Mouse (Mus musculus): ENCODE measurements around the gene Lancl2. TPM values are rescaled to one million over a fixed set of nuclear protein-coding genes. Genes with fewer than 3 reads are reported as not detected.
A peak's percentile ranks its signal among the peaks of the same experiment; 100 is the strongest.

Gene Lancl2
- polyA plus RNA-seq, 1 experiment from 2014 or later: 15.8 TPM

GRCm38 (mm10) chr6:57711726-57712125 lies 9.4 kb downstream of the Lancl2 start:
- Histone ChIP-seq H3K27ac (ENCODE audit: low read length) (no peak overlapping the region), H3K36me3 (ENCODE audit: control insufficient read depth, insufficient read depth, low read length) (0 out of 2 replicates have a peak, but pooled peaks cover 5% of the 10 kb centered on the region), H3K4me1 (ENCODE audit: control insufficient read depth, insufficient read depth, low read length) (no peaks in the 10 kb centered on the region), H3K9me3 (ENCODE audit: control insufficient read depth, low read length) (no peaks in the 10 kb centered on the region), H3K27me3 (replicated peaks; ENCODE audit: control insufficient read depth, insufficient read depth, low read length) (no peaks in the 10 kb centered on the region), H3K9ac (ENCODE audit: low read depth, low read length) (no peak overlapping the region), H3K4me3 (ENCODE audit: low read length) (no peak overlapping the region), H3K4me2 (ENCODE audit: low read depth, low read length) (no peak overlapping the region)
- 13% methylated on average over 1 of the region's 1 CpGs for WGBS
- no peak for ATAC-seq

GRCm38 (mm10) chr6:57721347-57721746 lies 19.0 kb downstream of the Lancl2 start:
- no peaks in the 10 kb centered on the region for H3K27me3 ChIP-seq (replicated peaks; ENCODE audit: control insufficient read depth, insufficient read depth, low read length)
- no peaks in the 10 kb centered on the region for H3K4me1 ChIP-seq (ENCODE audit: control insufficient read depth, insufficient read depth, low read length)
- no peak overlapping the region for H3K4me2 ChIP-seq (ENCODE audit: low read depth, low read length)
- no peak overlapping the region for H3K9ac ChIP-seq (ENCODE audit: low read depth, low read length)
- no peak overlapping the region for H3K27ac ChIP-seq (ENCODE audit: low read length)
- no peak overlapping the region for H3K4me3 ChIP-seq (ENCODE audit: low read length)
- 0 out of 2 replicates have a peak, but pooled peaks cover under 1% of the 10 kb centered on the region for H3K36me3 ChIP-seq (ENCODE audit: control insufficient read depth, insufficient read depth, low read length)
- ATAC-seq: no peak
- 100% methylated on average over 1 of the region's 1 CpGs for WGBS
- no peaks in the 10 kb centered on the region for H3K9me3 ChIP-seq (ENCODE audit: control insufficient read depth, low read length)

GRCm38 (mm10) chr6:57742749-57743148 lies 40.4 kb downstream of the Lancl2 start:
- no peak overlapping the region for H3K27ac ChIP-seq (ENCODE audit: low read length)
- WGBS: 95% methylated on average over 1 of the region's 1 CpGs

GRCm38 (mm10) chr6:57743333-57743732 lies 41.0 kb downstream of the Lancl2 start:
- H3K27ac ChIP-seq (ENCODE audit: low read length): no peak overlapping the region
- no peaks in the 10 kb centered on the region for H3K4me1 ChIP-seq (ENCODE audit: control insufficient read depth, insufficient read depth, low read length)
- no peak overlapping the region for H3K9ac ChIP-seq (ENCODE audit: low read depth, low read length)
- ATAC-seq: no peak
- no peak overlapping the region for H3K4me2 ChIP-seq (ENCODE audit: low read depth, low read length)
- no peaks in the 10 kb centered on the region for H3K36me3 ChIP-seq (ENCODE audit: control insufficient read depth, insufficient read depth, low read length)
- H3K9me3 ChIP-seq (ENCODE audit: control insufficient read depth, low read length): 0 out of 2 replicates have a peak, but pooled peaks cover 2% of the 10 kb centered on the region
- H3K4me3 ChIP-seq (ENCODE audit: low read length): no peak overlapping the region
- WGBS: 79% methylated on average over 2 of the region's 2 CpGs
- H3K27me3 ChIP-seq (replicated peaks; ENCODE audit: control insufficient read depth, insufficient read depth, low read length): no peaks in the 10 kb centered on the region

More at GRCm38 (mm10) chr6:57742749-57743148, 40.4 kb downstream of the Lancl2 start:
- Histone ChIP-seq H3K4me1 (ENCODE audit: control insufficient read depth, insufficient read depth, low read length) (no peaks in the 10 kb centered on the region), H3K9ac (ENCODE audit: low read depth, low read length) (no peak overlapping the region), H3K4me2 (ENCODE audit: low read depth, low read length) (no peak overlapping the region), H3K4me3 (ENCODE audit: low read length) (no peak overlapping the region), H3K36me3 (ENCODE audit: control insufficient read depth, insufficient read depth, low read length) (no peaks in the 10 kb centered on the region), H3K9me3 (ENCODE audit: control insufficient read depth, low read length) (no peaks in the 10 kb centered on the region), H3K27me3 (replicated peaks; ENCODE audit: control insufficient read depth, insufficient read depth, low read length) (no peaks in the 10 kb centered on the region)
- no peak for ATAC-seq

- no peaks in the 10 kb centered on the region for H3K27me3 ChIP-seq (replicated peaks; ENCODE audit: control insufficient read depth, insufficient read depth, low read length)
- H3K4me3 ChIP-seq (ENCODE audit: low read length): no peak overlapping the region
- H3K9ac ChIP-seq (ENCODE audit: low read depth, low read length): no peak overlapping the region
- 89% methylated on average over 2 of the region's 2 CpGs for WGBS
- no peaks in the 10 kb centered on the region for H3K36me3 ChIP-seq (ENCODE audit: control insufficient read depth, insufficient read depth, low read length)
- no peak overlapping the region for H3K4me2 ChIP-seq (ENCODE audit: low read depth, low read length)
- H3K27ac ChIP-seq (ENCODE audit: low read length): no peak overlapping the region
- 0 out of 2 replicates have a peak, but pooled peaks cover 2% of the 10 kb centered on the region for H3K9me3 ChIP-seq (ENCODE audit: control insufficient read depth, low read length)
- no peaks in the 10 kb centered on the region for H3K4me1 ChIP-seq (ENCODE audit: control insufficient read depth, insufficient read depth, low read length)
- ATAC-seq: no peak
Observed at GRCm38 (mm10) chr6:57744123-57744522, 41.8 kb downstream of the Lancl2 start.

- Histone ChIP-seq H3K4me1 (ENCODE audit: control insufficient read depth, insufficient read depth, low read length) (no peaks in the 10 kb centered on the region), H3K27ac (ENCODE audit: low read length) (no peak overlapping the region), H3K27me3 (replicated peaks; ENCODE audit: control insufficient read depth, insufficient read depth, low read length) (no peaks in the 10 kb centered on the region), H3K4me2 (ENCODE audit: low read depth, low read length) (no peak overlapping the region), H3K36me3 (ENCODE audit: control insufficient read depth, insufficient read depth, low read length) (no peaks in the 10 kb centered on the region), H3K9me3 (ENCODE audit: control insufficient read depth, low read length) (0 out of 2 replicates have a peak, but pooled peaks cover 2% of the 10 kb centered on the region), H3K4me3 (ENCODE audit: low read length) (no peak overlapping the region), H3K9ac (ENCODE audit: low read depth, low read length) (no peak overlapping the region)
- WGBS: 94% methylated on average over 4 of the region's 4 CpGs
- peak; percentile 77 for ATAC-seq
Observed at GRCm38 (mm10) chr6:57744974-57745747, 42.8 kb downstream of the Lancl2 start.

- Histone ChIP-seq H3K4me3 (ENCODE audit: low read length) (no peak overlapping the region), H3K9me3 (ENCODE audit: control insufficient read depth, low read length) (0 out of 2 replicates have a peak, but pooled peaks cover 2% of the 10 kb centered on the region), H3K27me3 (replicated peaks; ENCODE audit: control insufficient read depth, insufficient read depth, low read length) (no peaks in the 10 kb centered on the region), H3K36me3 (ENCODE audit: control insufficient read depth, insufficient read depth, low read length) (no peaks in the 10 kb centered on the region), H3K9ac (ENCODE audit: low read depth, low read length) (no peak overlapping the region), H3K27ac (ENCODE audit: low read length) (no peak overlapping the region), H3K4me2 (ENCODE audit: low read depth, low read length) (no peak overlapping the region), H3K4me1 (ENCODE audit: control insufficient read depth, insufficient read depth, low read length) (no peaks in the 10 kb centered on the region)
- WGBS: 93% methylated on average over 2 of the region's 2 CpGs
- ATAC-seq: 0 out of 2 replicates have a peak, but pooled peaks have one; percentile 40
Observed at GRCm38 (mm10) chr6:57745748-57746129, 43.4 kb downstream of the Lancl2 start.

- Histone ChIP-seq H3K36me3 (ENCODE audit: control insufficient read depth, insufficient read depth, low read length) (no peaks in the 10 kb centered on the region), H3K9me3 (ENCODE audit: control insufficient read depth, low read length) (no peaks in the 10 kb centered on the region), H3K27me3 (replicated peaks; ENCODE audit: control insufficient read depth, insufficient read depth, low read length) (no peaks in the 10 kb centered on the region), H3K27ac (ENCODE audit: low read length) (no peak overlapping the region), H3K4me2 (ENCODE audit: low read depth, low read length) (no peak overlapping the region), H3K4me1 (ENCODE audit: control insufficient read depth, insufficient read depth, low read length) (no peaks in the 10 kb centered on the region), H3K9ac (ENCODE audit: low read depth, low read length) (no peak overlapping the region), H3K4me3 (ENCODE audit: low read length) (no peak overlapping the region)
- no peak for ATAC-seq
- WGBS: 93% methylated on average over 9 of the region's 9 CpGs
Observed at GRCm38 (mm10) chr6:57753962-57754759, 51.8 kb downstream of the Lancl2 start.

GRCm38 (mm10) chr6:57763054-57763453 lies 60.7 kb downstream of the Lancl2 start:
- Histone ChIP-seq H3K27me3 (replicated peaks; ENCODE audit: control insufficient read depth, insufficient read depth, low read length) (no peaks in the 10 kb centered on the region), H3K4me2 (ENCODE audit: low read depth, low read length) (no peak overlapping the region), H3K9me3 (ENCODE audit: control insufficient read depth, low read length) (no peaks in the 10 kb centered on the region), H3K4me3 (ENCODE audit: low read length) (no peak overlapping the region), H3K4me1 (ENCODE audit: control insufficient read depth, insufficient read depth, low read length) (no peaks in the 10 kb centered on the region), H3K9ac (ENCODE audit: low read depth, low read length) (no peak overlapping the region), H3K36me3 (ENCODE audit: control insufficient read depth, insufficient read depth, low read length) (0 out of 2 replicates have a peak, but pooled peaks cover 3% of the 10 kb centered on the region), H3K27ac (ENCODE audit: low read length) (no peak overlapping the region)
- ATAC-seq: no peak
